Mouse (Mus musculus): ENCODE measurements around the gene Ncan.

DNA sequence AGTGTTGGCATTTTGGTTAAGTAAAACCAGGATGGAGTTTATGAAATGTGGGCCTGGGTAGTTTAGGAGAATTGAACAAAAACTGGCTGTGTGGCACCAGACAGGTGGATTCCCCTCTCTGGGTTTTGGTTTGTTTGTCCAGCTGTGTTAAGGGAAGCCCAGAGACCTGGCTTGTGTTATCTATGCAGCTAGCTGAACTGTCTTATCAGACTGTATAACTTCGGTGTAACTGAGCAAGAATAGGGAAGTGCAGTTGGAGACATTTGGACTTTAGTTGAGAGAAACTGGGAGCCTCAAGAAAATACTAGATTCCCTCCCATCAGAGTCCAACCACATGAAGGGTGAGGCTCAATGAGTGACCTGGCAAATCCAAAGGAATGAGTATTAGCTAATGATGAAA, 47.0 kb downstream of the Ncan start:
- TF ChIP-seq POLR2A (IDR thresholded peaks at IDR 0.05; ENCODE audit: low read depth, low read length), result no peak
- no peak for TF ChIP-seq CTCF (conservative IDR thresholded peaks at IDR 0.05; ENCODE audit: insufficient read depth, insufficient read length, low read depth, low read length)

Measured in kidney, adult 2 months (tissue).